Mouse (Mus musculus): ENCODE data around the gene Abca9.

Gene Abca9

DNA sequence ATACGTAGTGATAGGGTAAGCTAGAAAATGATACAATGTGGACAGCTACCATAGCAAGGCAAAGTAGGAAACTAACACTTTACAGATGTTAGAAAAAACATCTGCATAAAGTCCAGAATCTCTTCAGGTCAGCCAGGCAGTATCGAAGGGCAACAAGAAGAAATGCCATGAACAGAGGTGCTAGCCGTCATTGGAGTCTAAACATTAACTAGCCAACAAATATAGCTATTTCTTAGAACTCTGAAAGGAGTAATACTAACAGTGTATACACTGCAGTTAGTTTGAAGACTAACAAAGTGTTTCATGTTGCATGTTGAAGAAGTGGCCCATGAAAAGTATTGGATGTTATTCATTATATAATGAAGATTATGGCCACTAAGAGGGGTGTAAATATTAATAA is 95.8 kb downstream of the Abca9 start:
- in situ Hi-C loops (cut with MboI, MseI): no loop called here

DNA sequence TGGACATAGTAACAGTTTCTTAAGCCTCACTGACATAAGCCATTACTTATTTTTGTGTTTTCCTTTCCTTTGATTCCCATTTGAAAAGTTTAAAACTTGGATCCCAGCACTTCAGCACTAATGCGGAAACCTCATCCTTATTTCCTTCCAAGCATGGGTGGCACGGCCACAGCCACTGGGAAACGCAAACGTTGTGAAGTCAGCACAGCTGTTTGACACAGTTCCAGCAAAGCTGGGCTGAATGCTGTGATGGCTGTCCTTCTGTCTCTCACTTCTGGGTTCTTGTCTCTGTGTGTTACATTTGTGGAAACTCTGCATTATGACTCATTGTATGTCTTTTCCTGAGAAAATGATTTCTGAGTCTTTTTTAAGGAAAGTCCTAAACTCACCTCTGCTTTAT is 107.0 kb downstream of the Abca9 start:
- in situ Hi-C loops (cut with MboI, MseI): no loop called here

DNA sequence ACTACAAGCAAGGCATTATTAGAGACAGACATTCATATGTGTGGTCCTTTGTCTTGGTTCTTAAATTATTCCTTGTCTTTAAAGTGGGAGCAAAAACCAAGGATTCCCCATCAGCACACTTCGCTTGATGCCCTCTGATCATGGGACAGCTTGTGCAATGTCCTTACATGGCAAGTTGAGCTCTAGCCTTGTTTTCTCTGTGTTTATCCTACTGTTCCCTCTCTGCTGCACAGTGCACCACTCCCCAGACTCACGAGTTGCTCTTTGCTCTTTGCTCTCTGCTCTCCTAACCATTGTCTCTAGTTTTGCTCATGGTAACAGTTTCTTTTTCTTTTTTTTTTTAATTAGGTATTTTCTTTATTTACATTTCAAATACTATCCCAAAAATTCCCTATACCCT is 107.9 kb downstream of the Abca9 start:
- in situ Hi-C loops (cut with MboI, MseI): no loop called here

DNA sequence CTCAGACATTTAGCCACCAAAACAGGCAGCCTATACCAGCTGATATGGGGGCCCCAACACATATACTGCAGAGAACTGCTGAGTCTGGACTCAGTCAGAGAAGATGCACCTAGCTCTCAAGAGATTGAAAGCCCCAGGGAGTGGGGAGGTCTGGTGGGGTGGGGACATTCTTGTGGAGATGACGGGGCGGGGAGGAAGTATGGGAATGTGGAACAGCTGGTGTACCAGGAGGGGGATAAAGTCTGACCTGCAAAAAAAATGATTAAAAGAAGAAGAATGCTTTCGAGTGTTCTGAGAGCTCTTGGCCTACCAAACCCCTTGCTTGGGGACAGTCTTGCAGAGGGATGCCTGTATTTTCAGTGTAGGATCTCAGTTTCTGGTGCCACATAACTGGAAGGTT is 114.3 kb downstream of the Abca9 start:
- in situ Hi-C loops (cut with MboI, MseI): no loop called here

Measured in T-helper 1 cell (primary cell).